ENCODE assay signal across 21 mouse cellular contexts in genomic region chr17:46845262-46845661, GRCm38 (mm10). TPM values are rescaled to one million over a fixed set of nuclear protein-coding genes. Genes with fewer than 3 reads are reported as not detected.
DNase-seq lines count a peak whose midpoint lies in the region; ATAC-seq and TF ChIP-seq lines count a peak whose summit lies in the region.
"Had no signal": no experiment of that assay in that cellular context is flagged by ENCODE, and none has a peak within 500 bp of the region (broad histone marks: within the 10 kb centered on the region; RNA-seq: fewer than 3 reads in every experiment).

No protein-coding gene starts in this region.

- TF ChIP-seq CTCF in midbrain, postnatal 0 days (IDR thresholded peaks at IDR 0.05): no peak
- no peak for TF ChIP-seq CTCF in ES-Bruce4 (IDR thresholded peaks at IDR 0.05; ENCODE audit: low read depth, low read length)
- TF ChIP-seq CTCF in lung, postnatal 0 days (IDR thresholded peaks at IDR 0.05): no peak

- no peak for TF ChIP-seq EP300 in ES-Bruce4 (IDR thresholded peaks at IDR 0.05; ENCODE audit: insufficient read depth, low read depth, low read length)
- TF ChIP-seq EP300 in lung, postnatal 0 days (IDR thresholded peaks at IDR 0.05): no peak

- no peaks in the 10 kb centered on the region for H3K36me3 ChIP-seq in kidney, embryonic 14.5 days (ENCODE audit: control insufficient read depth, insufficient read depth, low read length)
- H3K36me3 ChIP-seq in midbrain, embryonic 13.5 days: 0 out of 2 replicates have a peak, but pooled peaks cover 4% of the 10 kb centered on the region
- H3K36me3 ChIP-seq in midbrain, postnatal 0 days (ENCODE audit: insufficient read depth, low read length): no peaks in the 10 kb centered on the region
- no peaks in the 10 kb centered on the region for H3K36me3 ChIP-seq in ES-Bruce4 (ENCODE audit: control insufficient read depth, insufficient read depth, low read length, poor library complexity, severe bottlenecking)
- H3K36me3 ChIP-seq in lung, postnatal 0 days (ENCODE audit: insufficient read depth, low read length): no peaks in the 10 kb centered on the region
- H3K36me3 ChIP-seq: embryonic facial prominence, embryonic 10.5 days; forebrain, embryonic 12.5 days; forebrain, embryonic 15.5 days had no signal

- H3K27me3 ChIP-seq in kidney, embryonic 14.5 days (ENCODE audit: control insufficient read depth, insufficient read depth, low read length): no peaks in the 10 kb centered on the region
- H3K27me3 ChIP-seq in midbrain, embryonic 13.5 days: no peaks in the 10 kb centered on the region
- no peaks in the 10 kb centered on the region for H3K27me3 ChIP-seq in midbrain, postnatal 0 days (ENCODE audit: insufficient read depth, low read length)
- no peaks in the 10 kb centered on the region for H3K27me3 ChIP-seq in ES-Bruce4 (ENCODE audit: control insufficient read depth, insufficient read depth, low read length, poor library complexity, severe bottlenecking)
- no peaks in the 10 kb centered on the region for H3K27me3 ChIP-seq in lung, postnatal 0 days (replicated peaks; ENCODE audit: insufficient read depth, low read length)
- H3K27me3 ChIP-seq: embryonic facial prominence, embryonic 13.5 days; forebrain, embryonic 12.5 days; forebrain, embryonic 15.5 days had no signal

- no peak overlapping the region for H3K4me2 ChIP-seq in kidney, embryonic 14.5 days (replicated peaks; ENCODE audit: low read depth, low read length)
- H3K4me2 ChIP-seq in midbrain, embryonic 13.5 days (replicated peaks): no peak overlapping the region
- H3K4me2 ChIP-seq in midbrain, postnatal 0 days (ENCODE audit: low read depth, low read length, poor library complexity, severe bottlenecking): no peak overlapping the region
- H3K4me2 ChIP-seq in lung, postnatal 0 days (replicated peaks; ENCODE audit: low read depth, low read length): no peak overlapping the region
- H3K4me2 ChIP-seq: embryonic facial prominence, embryonic 13.5 days; forebrain, embryonic 12.5 days; forebrain, embryonic 15.5 days; hindbrain, embryonic 14.5 days had no signal

- DNase-seq in kidney, adult 11 months: no peak
- DNase-seq in midbrain, postnatal 0 days (ENCODE audit: low spot score): no peak
- DNase-seq in R1 (ENCODE audit: low read depth, low spot score): peak; percentile 55
- no peak for DNase-seq in lung, postnatal 0 days (ENCODE audit: low spot score)
- DNase-seq in spleen, postnatal 36 days (ENCODE audit: low spot score in 2 of 2): no peak
- DNase-seq: adrenal gland, adult 2 months; adrenal gland, postnatal 14 days; embryo, embryonic 11 days; gastrocnemius, postnatal 25 days; heart, adult 18-20 months had no signal

- no peak overlapping the region for H3K4me3 ChIP-seq in kidney, embryonic 14.5 days (ENCODE audit: low read length)
- H3K4me3 ChIP-seq in midbrain, embryonic 13.5 days (replicated peaks): no peak overlapping the region
- H3K4me3 ChIP-seq in midbrain, postnatal 0 days (ENCODE audit: low read depth, low read length): no peak overlapping the region
- peak overlapping the region; percentile 2 for H3K4me3 ChIP-seq in ES-Bruce4 (ENCODE audit: low read depth, low read length)
- H3K4me3 ChIP-seq in lung, postnatal 0 days (ENCODE audit: low read depth, low read length): no peak overlapping the region
- H3K4me3 ChIP-seq: embryonic facial prominence, embryonic 10.5 days; embryonic facial prominence, embryonic 13.5 days; erythroblast, embryonic 14.5 days; forebrain, embryonic 12.5 days; forebrain, embryonic 15.5 days had no signal

- H3K4me1 ChIP-seq in kidney, embryonic 14.5 days (ENCODE audit: control insufficient read depth, insufficient read depth, low read length): peaks cover 9% of the 10 kb centered on the region; the same call in 1 of the 2 replicates
- H3K4me1 ChIP-seq in midbrain, embryonic 13.5 days (replicated peaks): peaks cover 16% of the 10 kb centered on the region
- H3K4me1 ChIP-seq in midbrain, postnatal 0 days (ENCODE audit: insufficient read depth, low read length): no peaks in the 10 kb centered on the region
- H3K4me1 ChIP-seq in ES-Bruce4 (ENCODE audit: control insufficient read depth, insufficient read depth, low read length): peaks cover 4% of the 10 kb centered on the region
- no peaks in the 10 kb centered on the region for H3K4me1 ChIP-seq in lung, postnatal 0 days (ENCODE audit: insufficient read depth, low read depth, low read length)

- 39% methylated on average over 12 of the region's 12 CpGs for WGBS in kidney, embryonic 14.5 days
- 84% methylated on average over 12 of the region's 12 CpGs for WGBS in midbrain, embryonic 13.5 days
- 88% methylated on average over 12 of the region's 12 CpGs for WGBS in midbrain, postnatal 0 days
- 58% methylated on average over 12 of the region's 12 CpGs for WGBS in lung, postnatal 0 days

- no peaks in the 10 kb centered on the region for H3K9me3 ChIP-seq in kidney, embryonic 14.5 days (ENCODE audit: control insufficient read depth, low read length)
- no peaks in the 10 kb centered on the region for H3K9me3 ChIP-seq in midbrain, embryonic 13.5 days
- no peaks in the 10 kb centered on the region for H3K9me3 ChIP-seq in midbrain, postnatal 0 days (ENCODE audit: low read length)
- no peaks in the 10 kb centered on the region for H3K9me3 ChIP-seq in ES-Bruce4 (replicated peaks; ENCODE audit: control insufficient read depth, insufficient read depth, low read length, poor library complexity, severe bottlenecking)
- no peaks in the 10 kb centered on the region for H3K9me3 ChIP-seq in lung, postnatal 0 days (ENCODE audit: low read length)
- H3K9me3 ChIP-seq: embryonic facial prominence, embryonic 10.5 days; embryonic facial prominence, embryonic 13.5 days; forebrain, embryonic 12.5 days; forebrain, embryonic 15.5 days had no signal

- H3K9ac ChIP-seq in kidney, embryonic 14.5 days (ENCODE audit: low read depth, low read length): no peak overlapping the region
- H3K9ac ChIP-seq in midbrain, embryonic 13.5 days (replicated peaks): no peak overlapping the region
- H3K9ac ChIP-seq in midbrain, postnatal 0 days (replicated peaks; ENCODE audit: low read length, poor library complexity, severe bottlenecking): no peak overlapping the region
- 0 out of 2 replicates have a peak overlapping the region, but pooled peaks have one; percentile 3 for H3K9ac ChIP-seq in ES-Bruce4 (ENCODE audit: low read depth, poor library complexity, severe bottlenecking)
- no peak overlapping the region for H3K9ac ChIP-seq in lung, postnatal 0 days (replicated peaks; ENCODE audit: low read depth)
- H3K9ac ChIP-seq: embryonic facial prominence, embryonic 13.5 days; forebrain, embryonic 12.5 days; forebrain, embryonic 15.5 days; hindbrain, embryonic 14.5 days had no signal

- TF ChIP-seq POLR2A in ES-Bruce4 (IDR thresholded peaks at IDR 0.05; ENCODE audit: insufficient read depth, low read length): no peak

- no peak overlapping the region for H3K27ac ChIP-seq in kidney, embryonic 14.5 days (ENCODE audit: low read depth, low read length)
- H3K27ac ChIP-seq in midbrain, embryonic 13.5 days: 0 out of 2 replicates have a peak overlapping the region, but pooled peaks have one; percentile 35
- no peak overlapping the region for H3K27ac ChIP-seq in midbrain, postnatal 0 days (ENCODE audit: low read depth, low read length)
- no peak overlapping the region for H3K27ac ChIP-seq in ES-Bruce4 (ENCODE audit: insufficient read depth, low read length)
- no peak overlapping the region for H3K27ac ChIP-seq in lung, postnatal 0 days (ENCODE audit: low read length)
- H3K27ac ChIP-seq: embryonic facial prominence, embryonic 10.5 days; embryonic facial prominence, embryonic 13.5 days; forebrain, embryonic 12.5 days; forebrain, embryonic 15.5 days; hindbrain, postnatal 0 days had no signal

- ATAC-seq in kidney, embryonic 14.5 days (ENCODE audit: low FRiP score, low TSS enrichment): peak; percentile 43; the same call in 1 of the 2 replicates
- no peak for ATAC-seq in midbrain, embryonic 13.5 days
- no peak for ATAC-seq in midbrain, postnatal 0 days (ENCODE audit: low FRiP score)
- ATAC-seq in lung, postnatal 0 days: no peak
- ATAC-seq: forebrain, embryonic 15.5 days; hindbrain, postnatal 0 days; inflammation-experienced regulatory T-cells, adult 6 months had no signal

RNA-seq across cellular contexts. Expression of gene Bicral, which starts 13.0 kb away (rescaled TPM):
- 2.6 and 5.2 TPM in 2 replicates for polyA plus RNA-seq in kidney, embryonic 14.5 days (2014; fragmentation: Nextera tagmentation; extraction: Ambion mirVana)
- 9.4 and 9.6 TPM in 2 replicates for polyA plus RNA-seq in midbrain, embryonic 13.5 days (2015; fragmentation: Nextera tagmentation; extraction: Ambion mirVana)
- 31.2 and 31.6 TPM in 2 replicates for total RNA-seq in midbrain, postnatal 0 days (2014; rRNA removed)
- polyA plus RNA-seq in midbrain, postnatal 0 days (2015; fragmentation: Nextera tagmentation; extraction: Ambion mirVana): 6.5 and 7.0 TPM in 2 replicates
- 24.2 and 26.7 TPM in 2 replicates for polyA plus RNA-seq in ES-Bruce4 (2011; ENCODE audit: insufficient read depth, insufficient read length, low read depth, missing spikeins)
- 3.0 and 3.4 TPM in 2 replicates for polyA plus RNA-seq in lung, postnatal 0 days (2015; fragmentation: Nextera tagmentation; extraction: Ambion mirVana)

RNA-seq across cellular contexts. Expression of gene Tbcc, which starts 45.2 kb away (rescaled TPM):
- 71.0 and 82.1 TPM in 2 replicates for polyA plus RNA-seq in kidney, embryonic 14.5 days (2014; fragmentation: Nextera tagmentation; extraction: Ambion mirVana)
- polyA plus RNA-seq in midbrain, embryonic 13.5 days (2015; fragmentation: Nextera tagmentation; extraction: Ambion mirVana): 56.6 and 68.3 TPM in 2 replicates
- total RNA-seq in midbrain, postnatal 0 days (2014; rRNA removed): 43.1 and 46.3 TPM in 2 replicates
- 49.9 and 51.2 TPM in 2 replicates for polyA plus RNA-seq in midbrain, postnatal 0 days (2015; fragmentation: Nextera tagmentation; extraction: Ambion mirVana)
- 10.6 and 10.8 TPM in 2 replicates for polyA plus RNA-seq in ES-Bruce4 (2011; ENCODE audit: insufficient read depth, insufficient read length, low read depth, missing spikeins)
- 47.7 and 51.0 TPM in 2 replicates for polyA plus RNA-seq in lung, postnatal 0 days (2015; fragmentation: Nextera tagmentation; extraction: Ambion mirVana)
